Mouse (Mus musculus): ENCODE data around the gene Ank. TPM values are rescaled to one million over a fixed set of nuclear protein-coding genes. Genes with fewer than 3 reads are reported as not detected.
A peak's percentile ranks its signal among the peaks of the same experiment; 100 is the strongest.

Ank gene
- total RNA-seq, 2 experiments from 2014 or later = 173 to 176 TPM

GRCm38 (mm10) chr15:27487059-27487458, 20.6 kb downstream of the Ank start:
- Histone ChIP-seq H3K4me3 (no peak overlapping the region), H3K27ac (peak overlapping the region; percentile 53; the same call in 1 of the 2 replicates)
- TF ChIP-seq CTCF (IDR thresholded peaks at IDR 0.05) = no peak; the same call in 1 of the 2 replicates
- no peak for DNase-seq (ENCODE audit: extremely low spot score in 1 of 2, low spot score in 2 of 2)
- intact Hi-C loops (cut with DNase I) = no loop called here

- TF ChIP-seq CTCF (IDR thresholded peaks at IDR 0.05) = no peak
- DNase-seq (ENCODE audit: extremely low spot score in 1 of 2, low spot score in 2 of 2) = no peak
- Histone ChIP-seq H3K27ac (peak overlapping the region; percentile 7; the same call in 1 of the 2 replicates), H3K4me3 (no peak overlapping the region)
- intact Hi-C loops (cut with DNase I) = no loop called here
Measured at GRCm38 (mm10) chr15:27488042-27488441, 21.6 kb downstream of the Ank start.

GRCm38 (mm10) chr15:27490676-27491075, 24.2 kb downstream of the Ank start:
- peak overlapping the region; percentile 45 for H3K27ac ChIP-seq
- intact Hi-C loops (cut with DNase I) = no loop called here
- DNase-seq (ENCODE audit: extremely low spot score in 1 of 2, low spot score in 2 of 2) = no peak
- no peak overlapping the region for H3K4me3 ChIP-seq
- no peak for TF ChIP-seq CTCF (IDR thresholded peaks at IDR 0.05)

GRCm38 (mm10) chr15:27491425-27492070, 25.1 kb downstream of the Ank start:
- Histone ChIP-seq H3K27ac (no peak overlapping the region), H3K4me3 (no peak overlapping the region)
- no peak for DNase-seq (ENCODE audit: extremely low spot score in 1 of 2, low spot score in 2 of 2)
- no peak for TF ChIP-seq CTCF (IDR thresholded peaks at IDR 0.05)
- intact Hi-C loops (cut with DNase I) = no loop called here

GRCm38 (mm10) chr15:27492156-27492555, 25.7 kb downstream of the Ank start:
- intact Hi-C loops (cut with DNase I) = no loop called here
- DNase-seq (ENCODE audit: extremely low spot score in 1 of 2, low spot score in 2 of 2) = no peak
- Histone ChIP-seq H3K4me3 (no peak overlapping the region), H3K27ac (no peak overlapping the region; the same call in 1 of the 2 replicates)
- TF ChIP-seq CTCF (IDR thresholded peaks at IDR 0.05) = no peak

GRCm38 (mm10) chr15:27492734-27493133, 26.3 kb downstream of the Ank start:
- intact Hi-C loops (cut with DNase I) = no loop called here
- no peak for TF ChIP-seq CTCF (IDR thresholded peaks at IDR 0.05)
- no peak overlapping the region for H3K4me3 ChIP-seq
- H3K27ac ChIP-seq = no peak overlapping the region; the same call in 1 of the 2 replicates
- DNase-seq (ENCODE audit: extremely low spot score in 1 of 2, low spot score in 2 of 2) = no peak

GRCm38 (mm10) chr15:27493516-27493915, 27.0 kb downstream of the Ank start:
- no peak overlapping the region for H3K4me3 ChIP-seq
- DNase-seq (ENCODE audit: extremely low spot score in 1 of 2, low spot score in 2 of 2) = no peak
- no peak for TF ChIP-seq CTCF (IDR thresholded peaks at IDR 0.05)
- H3K27ac ChIP-seq = peak overlapping the region; percentile 16; the same call in 1 of the 2 replicates
- intact Hi-C loops (cut with DNase I) = no loop called here

- DNase-seq (ENCODE audit: extremely low spot score in 1 of 2, low spot score in 2 of 2) = no peak
- H3K27ac ChIP-seq = no peak overlapping the region
Measured at GRCm38 (mm10) chr15:27495981-27496401, 29.5 kb downstream of the Ank start.

GRCm38 (mm10) chr15:27496596-27497299, 30.3 kb downstream of the Ank start:
- no peak for TF ChIP-seq CTCF (IDR thresholded peaks at IDR 0.05)
- Histone ChIP-seq H3K4me3 (no peak overlapping the region), H3K27ac (0 out of 2 replicates have a peak overlapping the region, but pooled peaks have one; percentile 15)
- intact Hi-C loops (cut with DNase I) = no loop called here
- DNase-seq (ENCODE audit: extremely low spot score in 1 of 2, low spot score in 2 of 2) = no peak

More at GRCm38 (mm10) chr15:27495981-27496401, 29.5 kb downstream of the Ank start:
- intact Hi-C loops (cut with DNase I) = no loop called here
- TF ChIP-seq CTCF (IDR thresholded peaks at IDR 0.05) = no peak
- no peak overlapping the region for H3K4me3 ChIP-seq

- intact Hi-C loops (cut with DNase I) = no loop called here
- 0 out of 2 replicates have a peak overlapping the region, but pooled peaks have one; percentile 15 for H3K27ac ChIP-seq
- no peak for DNase-seq (ENCODE audit: extremely low spot score in 1 of 2, low spot score in 2 of 2)
- no peak overlapping the region for H3K4me3 ChIP-seq
- TF ChIP-seq CTCF (IDR thresholded peaks at IDR 0.05) = no peak
Measured at GRCm38 (mm10) chr15:27497300-27497997, 31.0 kb downstream of the Ank start.

- intact Hi-C loops (cut with DNase I) = no loop called here
- no peak for TF ChIP-seq CTCF (IDR thresholded peaks at IDR 0.05)
- H3K4me3 ChIP-seq = no peak overlapping the region
- no peak for DNase-seq (ENCODE audit: extremely low spot score in 1 of 2, low spot score in 2 of 2)
- H3K27ac ChIP-seq = no peak overlapping the region
Measured at GRCm38 (mm10) chr15:27498078-27498477, 31.6 kb downstream of the Ank start.

- intact Hi-C loops (cut with DNase I) = no loop called here
- no peak for DNase-seq (ENCODE audit: extremely low spot score in 1 of 2, low spot score in 2 of 2)
- H3K27ac ChIP-seq = no peak overlapping the region
- no peak overlapping the region for H3K4me3 ChIP-seq
- no peak for TF ChIP-seq CTCF (IDR thresholded peaks at IDR 0.05)
Measured at GRCm38 (mm10) chr15:27500390-27500789, 33.9 kb downstream of the Ank start.

Data from left cerebral cortex, adult 2 months (tissue).